ENCODE assay signal across 8 mouse cellular contexts in genomic region chr5:125140151-125140699, GRCm38 (mm10). TPM values are rescaled to one million over a fixed set of nuclear protein-coding genes. Genes with fewer than 3 reads are reported as not detected.
DNase-seq lines count a peak whose midpoint lies in the region; ATAC-seq and TF ChIP-seq lines count a peak whose summit lies in the region.

No protein-coding gene starts in this region.

- H3K4me3 ChIP-seq in forebrain, embryonic 14.5 days (ENCODE audit: low read depth, low read length) = peak overlapping the region; percentile 19
- H3K4me3 ChIP-seq in lung, adult 2 months (replicated peaks; ENCODE audit: extremely low read depth, low read depth, low read length) = peak overlapping the region; percentile 60

- no peaks in the 10 kb centered on the region for H3K36me3 ChIP-seq in forebrain, embryonic 14.5 days (ENCODE audit: control insufficient read depth, insufficient read depth, low read length)

- WGBS in forebrain, embryonic 14.5 days = 13% methylated on average over 19 of the region's 19 CpGs
- 12% methylated on average over 19 of the region's 19 CpGs for WGBS in lung, adult 2 months

- no peak for TF ChIP-seq CTCF in lung, adult 2 months (IDR thresholded peaks at IDR 0.05; ENCODE audit: insufficient read depth, low read length)

- H3K4me2 ChIP-seq in forebrain, embryonic 14.5 days (ENCODE audit: low read length) = peak overlapping the region; percentile 62

- intact Hi-C loops in heart, postnatal 14 days (cut with DNase I) = loop anchor here (5.0 kb wide), 1 partner anchor 37 kb away; the partner anchor contains the start of gene Ncor2

- peak overlapping the region; percentile 67 for H3K9ac ChIP-seq in forebrain, embryonic 14.5 days (ENCODE audit: low read length)

- peak overlapping the region; percentile 99 for H3K27ac ChIP-seq in forebrain, embryonic 14.5 days (ENCODE audit: low read depth, low read length)

- no peaks in the 10 kb centered on the region for H3K27me3 ChIP-seq in forebrain, embryonic 14.5 days (replicated peaks; ENCODE audit: control insufficient read depth, insufficient read depth, low read length)

- peaks cover 77% of the 10 kb centered on the region for H3K4me1 ChIP-seq in forebrain, embryonic 14.5 days (ENCODE audit: control insufficient read depth, insufficient read depth, low read length)
- H3K4me1 ChIP-seq in lung, adult 2 months (ENCODE audit: control insufficient read depth, insufficient read depth, low read length) = peaks cover 43% of the 10 kb centered on the region

- peak; percentile 56 for ATAC-seq in forebrain, embryonic 14.5 days

- no peaks in the 10 kb centered on the region for H3K9me3 ChIP-seq in forebrain, embryonic 14.5 days (replicated peaks; ENCODE audit: control insufficient read depth, low read length)

- TF ChIP-seq POLR2A in lung, adult 2 months (IDR thresholded peaks at IDR 0.05; ENCODE audit: borderline replicate concordance, extremely low read depth, low read depth, low read length) = no peak

- DNase-seq in retina, postnatal 1 day = peak; percentile 65
- no peak for DNase-seq in retina, embryonic 14.5 days (ENCODE audit: low spot score)
- peak; percentile 88 for DNase-seq in forebrain, embryonic 14.5 days (ENCODE audit: low spot score)
- DNase-seq in heart, postnatal 14 days = peak; percentile 85 to 88
- DNase-seq in kidney, postnatal 4 days = peak; percentile 64 to 72
- DNase-seq in lung, adult 2 months = peak; percentile 86
- peak; percentile 82 for DNase-seq in right cerebral cortex, adult 18-20 months
- DNase-seq in natural killer cell, adult 2 months (ENCODE audit: low spot score in 2 of 2) = no peak

RNA-seq across cellular contexts. Expression of gene Ncor2, which starts 38.8 kb away (rescaled TPM):
- polyA plus RNA-seq in forebrain, embryonic 14.5 days (2014; fragmentation: Nextera tagmentation; extraction: Ambion mirVana) = 15.1 and 22.3 TPM in 2 replicates
- total RNA-seq in heart, postnatal 14 days (2021) = 10 to 100 TPM; 89.1 to 98.5 TPM
- polyA plus RNA-seq in lung, adult 2 months (2012; rRNA removed) = 65.5 and 78.9 TPM in 2 replicates

Comparison
In these comparisons a context has a peak if more than half of its experiments do, and no peak if none do; other contexts are left out.
1. DNase-seq: peak in retina, postnatal 1 day (single experiment), forebrain, embryonic 14.5 days (single experiment), heart, postnatal 14 days (2 of 2), kidney, postnatal 4 days (2 of 2), lung, adult 2 months (single experiment) and right cerebral cortex, adult 18-20 months (single experiment); none in retina, embryonic 14.5 days (single experiment) and natural killer cell, adult 2 months (0 of 2).